Mouse (Mus musculus) embryonic stem cell, embryonic (primary cell): ENCODE data around the gene Clic1.

Source experiments
- CTCF ChIA-PET, 4 experiments: fragments of 300-600 bp in 2 of 4; fragments of 350-600 bp in 2 of 4; sonication (Branson Sonifier 250); formaldehyde crosslinking; loops; one replicate each; lab custom pipeline; 2022; ENCODE audit warnings: inconsistent platforms in 2 of 4; lab: Charles Lee
- POLR2A ChIA-PET, 4 experiments: fragments of 300-600 bp in 2 of 4; fragments of 350-600 bp in 2 of 4; sonication (Branson Sonifier 250); formaldehyde crosslinking; loops; one replicate each; lab custom pipeline; 2022; ENCODE audit warnings: antibody characterized with exemption in 4 of 4, inconsistent platforms in 1 of 4; lab: Charles Lee

Clic1 gene

GRCm38 (mm10) chr17:35016376-35016775, 33.4 kb upstream of the Clic1 start, which contains the start of gene Vwa7:
TSS of gene Vwa7 (plus strand) at chr17:35016579.
- ChIA-PET POLR2A (interaction anchor here in 2 of 4 experiments (0.7 to 2.6 kb wide), 6 partner anchors 16 to 130 kb away, joined by 3 to 6 read pairs (median 3); partner anchors contain the start of gene Ly6g6e (in 2 of the 2)), CTCF (interaction anchor here in 1 of 4 experiments (1.1 kb wide), 1 partner anchor 14 kb away, joined by 3 read pairs; no protein-coding TSS in a partner anchor)

GRCm38 (mm10) chr17:35016791-35017705, 32.7 kb upstream of the Clic1 start:
- ChIA-PET POLR2A (interaction anchor here in 2 of 4 experiments (0.6 to 2.6 kb wide), 9 partner anchors 9 to 130 kb away, joined by 3 to 6 read pairs (median 3); partner anchors contain the start of genes Ddah2 (in 1 of the 2), Ly6g6e (in 1 of the 2) and Sapcd1 (in 1 of the 2)), CTCF (interaction anchor here in 1 of 4 experiments (0.5 to 1.1 kb wide), 2 partner anchors 8 to 15 kb away, joined by 3 read pairs; no protein-coding TSS in a partner anchor)

- POLR2A ChIA-PET, result interaction anchor here in 2 of 4 experiments (0.7 to 2.6 kb wide), 11 partner anchors 9 to 130 kb away, joined by 3 to 6 read pairs (median 4); partner anchors contain the start of genes Ddah2 (in 1 of the 2), Ly6g6e (in 1 of the 2) and Sapcd1 (in 1 of the 2)
- CTCF ChIA-PET, result interaction anchor here in 1 of 4 experiments (0.8 kb wide), 1 partner anchor 12 kb away, joined by 3 read pairs; no protein-coding TSS in a partner anchor
These were observed 32.1 kb upstream of the Clic1 start for GRCm38 (mm10) chr17:35017706-35018030.

- POLR2A ChIA-PET, result interaction anchor here in 3 of 4 experiments (0.6 to 2.6 kb wide), 14 partner anchors 10 to 226 kb away, joined by 3 to 6 read pairs (median 3); partner anchors contain the start of genes Ddah2 (in 1 of the 3), Ly6g6e (in 1 of the 3) and Sapcd1 (in 1 of the 3)
- CTCF ChIA-PET, result interaction anchor here in 1 of 4 experiments (0.7 to 0.8 kb wide), 2 partner anchors 12 to 66 kb away, joined by 3 read pairs; no protein-coding TSS in a partner anchor
These were observed 31.6 kb upstream of the Clic1 start for GRCm38 (mm10) chr17:35018171-35018570.

- ChIA-PET POLR2A (interaction anchor here in 3 of 4 experiments (1.2 to 2.8 kb wide), 5 partner anchors 8 to 127 kb away, joined by 4 to 13 read pairs (median 7); partner anchors contain the start of genes Ddah2 (in 1 of the 3), Msh5 (in 1 of the 3), Sapcd1 (in 1 of the 3) and Vars (in 1 of the 3)), CTCF (interaction anchor here in 2 of 4 experiments (0.5 to 2.5 kb wide), 4 partner anchors 10 to 93 kb away, joined by 3 to 27 read pairs (median 6); partner anchors contain the start of gene Abhd16a (in 1 of the 2))
These were observed 29.9 kb upstream of the Clic1 start for GRCm38 (mm10) chr17:35019894-35020293.

- ChIA-PET CTCF (interaction anchor here (0.5 to 2.7 kb wide), 38 partner anchors 9 to 449 kb away, joined by 3 to 27 read pairs (median 5); partner anchors contain the start of genes Abhd16a (in 2 of the 4), Csnk2b (in 2 of the 4), Gpank1 (in 2 of the 4) and Msh5 (in 2 of the 4)), POLR2A (interaction anchor here in 3 of 4 experiments (0.9 to 2.8 kb wide), 25 partner anchors 10 to 222 kb away, joined by 3 to 15 read pairs (median 4); partner anchors contain the start of genes Ddah2 (in 2 of the 3), Ddx39b (in 2 of the 3), Gpank1 (in 2 of the 3) and Csnk2b (in 1 of the 3))
These were observed 29.2 kb upstream of the Clic1 start for GRCm38 (mm10) chr17:35020551-35020950.

- POLR2A ChIA-PET, result interaction anchor here (0.6 to 2.8 kb wide), 41 partner anchors 9 to 221 kb away, joined by 3 to 15 read pairs (median 4); partner anchors contain the start of genes Gpank1 (in 3 of the 4), Msh5 (in 3 of the 4), Csnk2b (in 2 of the 4) and D17H6S53E (in 2 of the 4)
These were observed 28.5 kb upstream of the Clic1 start for GRCm38 (mm10) chr17:35021163-35021808.

GRCm38 (mm10) chr17:35021842-35022477, 27.8 kb upstream of the Clic1 start:
- POLR2A ChIA-PET, result interaction anchor here (0.6 to 2.8 kb wide), 51 partner anchors 8 to 220 kb away, joined by 3 to 15 read pairs (median 4); partner anchors contain the start of genes Gpank1 (in 3 of the 4), Msh5 (in 3 of the 4), Csnk2b (in 2 of the 4) and D17H6S53E (in 2 of the 4)
- CTCF ChIA-PET, result interaction anchor here (0.5 to 2.7 kb wide), 62 partner anchors 8 to 511 kb away, joined by 3 to 27 read pairs (median 4); partner anchors contain the start of genes Csnk2b (in 3 of the 4), Gpank1 (in 3 of the 4), Msh5 (in 3 of the 4) and Abhd16a (in 2 of the 4)

More at GRCm38 (mm10) chr17:35021163-35021808, 28.5 kb upstream of the Clic1 start:
- CTCF ChIA-PET, result interaction anchor here (0.5 to 2.7 kb wide), 68 partner anchors 8 to 450 kb away, joined by 3 to 27 read pairs (median 4); partner anchors contain the start of genes Csnk2b (in 3 of the 4), Gpank1 (in 3 of the 4), Msh5 (in 3 of the 4) and Abhd16a (in 2 of the 4)

- ChIA-PET CTCF (interaction anchor here (0.6 to 2.7 kb wide), 18 partner anchors 8 to 478 kb away, joined by 3 to 27 read pairs (median 5); partner anchors contain the start of genes Abhd16a (in 1 of the 4), Clic1 (in 1 of the 4), Csnk2b (in 1 of the 4) and Ddah2 (in 1 of the 4)), POLR2A (interaction anchor here in 3 of 4 experiments (0.6 to 2.8 kb wide), 27 partner anchors 8 to 146 kb away, joined by 3 to 15 read pairs (median 3); partner anchors contain the start of genes Csnk2b (in 2 of the 3), D17H6S53E (in 2 of the 3), Ddah2 (in 2 of the 3) and Gpank1 (in 2 of the 3))
These were observed 27.2 kb upstream of the Clic1 start for GRCm38 (mm10) chr17:35022541-35023060.

- POLR2A ChIA-PET, result interaction anchor here in 2 of 4 experiments (1.0 to 2.5 kb wide), 7 partner anchors 14 to 140 kb away, joined by 3 to 10 read pairs (median 4); partner anchors contain the start of genes Csnk2b (in 1 of the 2), Gpank1 (in 1 of the 2) and Ly6g6e (in 1 of the 2)
- CTCF ChIA-PET, result interaction anchor here in 2 of 4 experiments (1.4 to 2.7 kb wide), 3 partner anchors 10 to 74 kb away, joined by 3 to 12 read pairs (median 3); partner anchors contain the start of gene Abhd16a (in 1 of the 2)
These were observed 26.5 kb upstream of the Clic1 start for GRCm38 (mm10) chr17:35023221-35023620.

- ChIA-PET CTCF (interaction anchor here in 1 of 4 experiments (1.8 kb wide), 1 partner anchor 73 kb away, joined by 3 read pairs; no protein-coding TSS in a partner anchor), POLR2A (interaction anchor here in 3 of 4 experiments (0.5 to 1.7 kb wide), 8 partner anchors 9 to 139 kb away, joined by 3 to 7 read pairs (median 4); partner anchors contain the start of genes Ly6g6e (in 1 of the 3) and Msh5 (in 1 of the 3))
These were observed 26.0 kb upstream of the Clic1 start for GRCm38 (mm10) chr17:35023756-35024155.

- ChIA-PET CTCF (interaction anchor here in 1 of 4 experiments (1.8 kb wide), 1 partner anchor 73 kb away, joined by 3 read pairs; no protein-coding TSS in a partner anchor), POLR2A (interaction anchor here in 3 of 4 experiments (0.5 to 1.7 kb wide), 7 partner anchors 10 to 139 kb away, joined by 3 to 7 read pairs (median 4); partner anchors contain the start of genes Ly6g6e (in 1 of the 3) and Msh5 (in 1 of the 3))
These were observed 25.5 kb upstream of the Clic1 start for GRCm38 (mm10) chr17:35024261-35024660.

GRCm38 (mm10) chr17:35024691-35025488, 24.9 kb upstream of the Clic1 start:
- ChIA-PET CTCF (interaction anchor here (0.6 to 1.8 kb wide), 6 partner anchors 8 to 119 kb away, joined by 3 to 9 read pairs (median 6); no protein-coding TSS in a partner anchor), POLR2A (interaction anchor here in 3 of 4 experiments (0.6 to 1.7 kb wide), 14 partner anchors 9 to 263 kb away, joined by 3 to 7 read pairs (median 3); partner anchors contain the start of genes Atp6v1g2 (in 1 of the 3), Cfb (in 1 of the 3), D17H6S53E (in 1 of the 3) and Ly6g6e (in 1 of the 3))

- POLR2A ChIA-PET, result interaction anchor here (0.6 to 1.2 kb wide), 8 partner anchors 11 to 208 kb away, joined by 3 to 5 read pairs (median 3); partner anchors contain the start of genes Atp6v1g2 (in 1 of the 4) and Ddah2 (in 1 of the 4)
- CTCF ChIA-PET, result interaction anchor here in 2 of 4 experiments (0.6 to 0.7 kb wide), 3 partner anchors 48 to 149 kb away, joined by 3 to 6 read pairs (median 5); no protein-coding TSS in a partner anchor
These were observed 23.6 kb upstream of the Clic1 start for GRCm38 (mm10) chr17:35026206-35026605.
